Mouse (Mus musculus): Measurements from ENCODE around the gene Cidec. TPM values are rescaled to one million over a fixed set of nuclear protein-coding genes. Genes with fewer than 3 reads are reported as not detected.

The Cidec gene
- polyA plus RNA-seq, 1 experiment: 68.5 TPM

DNA sequence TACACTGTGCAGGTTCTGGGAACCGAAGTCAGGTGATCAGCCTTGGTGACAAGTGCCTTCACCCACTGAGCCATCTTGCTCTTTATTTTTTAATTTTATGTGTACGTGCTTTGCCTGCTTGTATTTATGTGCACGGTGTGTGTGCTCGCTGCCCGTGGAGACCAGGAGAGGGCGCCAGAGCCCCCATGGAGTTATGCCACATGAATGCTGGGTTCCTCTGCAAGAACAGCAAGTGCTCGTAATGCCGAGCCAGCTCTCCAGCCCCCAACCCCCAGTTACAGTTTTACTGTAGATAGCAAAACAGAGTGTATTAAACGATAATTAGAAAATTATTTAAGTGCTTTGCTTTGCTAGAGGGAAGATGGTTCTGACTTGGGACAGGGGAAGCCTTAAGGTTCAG, 28.9 kb downstream of the Cidec start:
- no peak for DNase-seq (ENCODE audit: low spot score)

- DNase-seq (ENCODE audit: low spot score): no peak
Measured at GRCm38 (mm10) chr6:113405483-113405882, 30.1 kb downstream of the Cidec start.

DNA sequence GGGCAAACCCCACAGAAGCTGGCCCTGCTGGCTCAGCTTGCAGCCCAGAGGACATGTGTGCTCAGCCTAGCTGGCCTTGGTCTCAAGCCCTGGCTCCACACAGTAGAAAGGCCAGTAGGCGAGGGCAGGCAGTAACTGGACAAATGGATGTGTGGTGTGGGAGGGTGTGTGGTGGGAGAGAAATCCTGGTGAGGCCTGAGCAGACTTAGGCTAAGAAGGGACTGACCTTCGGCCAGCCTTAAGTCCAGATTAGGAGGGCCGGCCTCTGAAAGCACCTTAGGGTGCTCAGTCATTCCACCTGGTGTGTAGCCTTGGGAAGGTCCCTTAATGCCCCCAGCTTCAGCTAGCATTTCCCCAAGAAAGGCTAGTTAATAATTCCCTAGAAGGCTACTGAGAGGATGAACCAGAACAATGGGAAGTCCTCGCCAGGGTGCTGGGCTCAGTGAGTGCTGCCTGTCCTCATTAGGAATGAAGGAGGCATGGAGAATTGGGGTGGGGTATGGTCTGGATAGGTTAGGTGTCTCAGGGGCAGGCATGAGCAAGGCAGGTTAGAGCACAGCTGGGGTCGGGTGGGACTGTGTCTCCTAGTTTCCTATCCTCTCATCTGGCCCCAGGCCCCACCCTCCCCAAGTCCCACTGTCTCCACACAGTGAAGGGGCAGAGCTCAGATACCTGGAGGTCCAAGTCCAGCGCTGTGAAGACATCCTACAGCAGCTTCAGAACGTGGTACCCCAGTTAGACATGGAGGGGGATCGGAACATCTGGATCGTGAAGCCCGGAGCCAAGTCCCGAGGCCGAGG, 30.7 kb downstream of the Cidec start:
- no peak for DNase-seq (ENCODE audit: low spot score)

DNA sequence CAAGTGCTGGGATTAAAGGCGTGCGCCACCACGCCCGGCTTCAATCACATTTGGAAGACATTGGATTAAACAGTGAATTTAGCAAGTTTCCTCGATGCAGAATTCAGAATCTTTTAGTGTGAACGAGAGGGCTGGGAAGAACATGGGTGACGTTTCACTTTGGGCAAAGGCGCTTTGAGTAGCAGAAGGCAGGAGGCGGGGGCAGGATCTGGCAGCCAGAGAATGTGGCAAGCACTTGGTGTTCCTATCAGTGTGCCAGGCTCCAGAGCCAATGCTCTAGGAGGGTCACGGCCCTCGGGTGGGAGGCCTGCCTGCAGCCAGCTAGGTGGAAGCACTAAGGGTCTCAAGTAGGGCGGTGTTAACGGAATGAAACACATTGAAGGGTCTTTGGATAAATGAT, 33.5 kb downstream of the Cidec start:
- no peak for DNase-seq (ENCODE audit: low spot score)

DNA sequence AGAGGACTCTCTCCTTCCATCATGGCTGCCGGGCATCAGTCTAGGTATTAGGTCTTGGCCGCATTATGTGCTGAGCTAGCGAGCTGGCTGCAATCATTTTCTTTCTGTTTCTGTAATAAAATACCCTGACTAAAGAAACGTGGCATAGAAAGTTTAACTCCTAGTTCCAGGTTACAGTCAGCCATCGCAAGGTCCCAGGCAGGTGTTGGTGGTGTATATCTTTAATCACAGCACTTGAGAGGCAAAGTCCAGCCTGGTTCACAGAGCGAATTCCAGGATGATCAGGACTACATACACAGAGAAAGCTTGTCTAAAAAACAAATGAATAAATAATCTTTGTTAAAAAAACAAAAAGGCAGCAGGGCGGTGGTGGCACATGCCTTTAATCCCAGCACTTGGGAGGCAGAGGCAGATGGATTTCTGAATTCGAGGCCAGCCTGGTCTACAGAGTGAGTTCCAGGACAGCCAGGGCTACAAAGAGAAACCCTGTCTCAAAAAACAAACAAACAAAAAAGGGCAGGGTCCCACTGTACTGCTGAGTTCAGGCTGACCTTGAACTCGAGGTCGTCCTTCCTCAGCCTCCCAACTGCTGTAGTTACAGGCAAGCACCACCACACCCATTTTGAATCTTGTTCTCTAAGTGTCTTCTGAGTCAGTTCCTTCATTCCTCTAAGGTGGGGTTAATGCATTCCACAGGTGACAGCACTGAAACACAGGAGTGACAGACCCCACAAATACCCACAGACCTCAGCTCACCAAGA, 39.1 kb downstream of the Cidec start:
- no peak for DNase-seq (ENCODE audit: low spot score)

- no peak for DNase-seq (ENCODE audit: low spot score)
Measured at GRCm38 (mm10) chr6:113395501-113395900, 40.1 kb downstream of the Cidec start.

DNA sequence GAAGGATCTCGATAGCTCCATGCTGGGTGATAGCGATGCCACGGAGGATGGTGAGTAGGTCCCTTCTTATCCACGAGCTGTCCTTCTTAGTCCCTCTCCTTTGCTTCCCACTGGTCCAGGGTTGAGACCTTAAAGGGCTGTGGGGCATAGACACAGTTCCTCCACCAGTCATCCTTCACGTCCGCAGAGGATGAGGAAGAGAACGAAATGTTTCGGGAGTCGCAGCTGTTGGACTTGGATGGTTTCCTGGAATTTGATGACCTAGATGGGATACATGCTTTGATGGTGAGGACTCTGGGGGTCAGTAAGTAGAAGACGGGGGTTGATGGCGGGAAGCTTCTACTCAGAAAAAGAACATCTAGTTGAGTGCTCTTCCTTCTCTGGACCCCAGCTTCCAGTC, 40.7 kb downstream of the Cidec start:
- DNase-seq (ENCODE audit: low spot score): no peak

- DNase-seq (ENCODE audit: low spot score): no peak
Measured at GRCm38 (mm10) chr6:113393951-113394350, 41.6 kb downstream of the Cidec start.

GRCm38 (mm10) chr6:113392387-113393071, 43.0 kb downstream of the Cidec start:
- peak; percentile 47 for DNase-seq (ENCODE audit: low spot score)

GRCm38 (mm10) chr6:113392015-113392386, 43.6 kb downstream of the Cidec start:
- no peak for DNase-seq (ENCODE audit: low spot score)

DNA sequence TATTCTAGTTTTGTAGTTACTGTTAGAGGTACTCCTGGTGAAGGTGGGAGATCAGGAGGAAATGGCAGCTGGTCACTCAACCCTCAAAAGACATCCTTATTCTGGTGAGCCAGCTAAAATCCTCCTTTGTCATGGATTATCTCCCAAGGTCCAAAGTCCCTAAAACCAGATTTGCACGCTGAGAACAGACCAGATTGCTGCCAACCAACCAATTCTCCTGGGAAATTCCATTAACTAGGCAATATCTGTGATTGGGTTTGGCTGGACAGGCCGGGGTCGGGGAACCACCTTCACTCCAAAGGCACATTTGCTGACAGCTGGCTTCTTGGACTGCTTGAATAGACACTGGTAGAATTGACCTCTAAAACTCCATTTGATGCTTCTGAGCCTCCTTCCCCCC, 44.8 kb downstream of the Cidec start:
- no peak for DNase-seq (ENCODE audit: low spot score)

- DNase-seq (ENCODE audit: low spot score): no peak
Measured at GRCm38 (mm10) chr6:113388960-113389359, 46.6 kb downstream of the Cidec start, which contains the start of gene Ttll3. TSS of gene Ttll3 (plus strand) at chr6:113389260.

DNA sequence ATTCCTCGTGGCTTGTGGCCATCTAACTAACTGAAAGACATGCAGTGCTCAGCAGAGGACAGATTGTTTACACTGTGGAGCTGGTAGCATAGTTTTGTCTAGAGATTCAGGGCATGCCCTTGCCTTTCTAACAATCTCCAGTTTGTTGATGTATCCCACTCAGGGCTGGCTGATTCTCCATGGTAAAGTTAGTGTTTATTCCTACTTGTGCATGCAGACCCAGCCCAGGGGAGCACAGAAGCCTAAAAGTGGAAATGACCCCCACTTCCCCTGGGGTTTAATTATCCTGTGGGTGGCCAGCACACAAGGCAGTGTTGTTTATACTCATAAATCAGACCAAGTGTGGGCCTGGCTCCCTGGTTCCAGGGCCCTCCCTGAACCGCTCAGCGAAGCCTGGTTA, 49.5 kb downstream of the Cidec start:
- no peak for DNase-seq (ENCODE audit: low spot score)

- no peak for DNase-seq (ENCODE audit: low spot score)
Measured at GRCm38 (mm10) chr6:113385160-113385714, 50.3 kb downstream of the Cidec start.

- no peak for DNase-seq (ENCODE audit: low spot score)
Measured at GRCm38 (mm10) chr6:113384351-113384927, 51.1 kb downstream of the Cidec start.

DNA sequence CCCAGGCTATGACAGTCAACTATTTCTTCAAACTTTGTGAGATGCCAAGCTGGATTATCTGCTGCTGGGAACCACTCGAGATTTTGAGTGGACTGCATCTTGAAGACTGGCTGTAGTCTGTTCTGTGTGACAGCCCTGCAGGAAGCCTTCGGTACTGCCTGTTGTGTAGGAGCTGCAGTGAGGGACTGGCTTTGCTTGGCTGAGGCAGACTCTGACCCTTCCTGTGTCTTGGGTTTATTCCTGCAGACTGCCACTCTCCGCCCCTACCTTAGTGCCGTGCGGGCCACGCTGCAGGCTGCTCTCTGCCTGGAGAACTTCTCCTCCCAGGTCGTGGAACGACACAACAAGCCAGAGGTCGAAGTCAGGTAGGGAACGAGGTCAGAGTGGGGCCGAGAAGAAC, 55.1 kb downstream of the Cidec start:
- DNase-seq (ENCODE audit: low spot score): no peak

DNA sequence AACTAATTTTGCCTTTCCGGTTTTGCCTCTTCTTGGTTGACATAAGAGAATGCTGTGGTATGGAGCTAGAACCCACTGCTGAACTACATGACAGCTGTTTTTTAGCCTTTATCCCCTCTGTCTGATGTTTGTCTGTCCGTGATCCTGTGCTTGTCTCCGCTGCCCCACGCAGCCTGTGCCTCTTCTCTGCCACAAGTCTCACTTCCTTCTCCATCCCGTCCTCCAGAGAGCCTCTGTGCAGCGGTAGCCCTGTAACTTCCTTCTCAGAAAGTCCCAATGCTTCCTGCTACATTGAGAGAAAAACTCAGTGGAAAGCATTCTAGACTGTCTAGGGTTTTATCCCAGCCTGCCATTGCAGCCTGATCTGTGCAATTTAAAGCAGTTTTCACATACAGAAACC, 56.3 kb downstream of the Cidec start:
- no peak for DNase-seq (ENCODE audit: low spot score)

- peak; percentile 87 for DNase-seq (ENCODE audit: low spot score)
Measured at GRCm38 (mm10) chr6:113377496-113378385, 57.8 kb downstream of the Cidec start, which contains the start of the genes Tada3 and Arpc4. TSS of gene Tada3 (minus strand) at chr6:113377883. TSS of gene Arpc4 (plus strand) at chr6:113378115.

DNA sequence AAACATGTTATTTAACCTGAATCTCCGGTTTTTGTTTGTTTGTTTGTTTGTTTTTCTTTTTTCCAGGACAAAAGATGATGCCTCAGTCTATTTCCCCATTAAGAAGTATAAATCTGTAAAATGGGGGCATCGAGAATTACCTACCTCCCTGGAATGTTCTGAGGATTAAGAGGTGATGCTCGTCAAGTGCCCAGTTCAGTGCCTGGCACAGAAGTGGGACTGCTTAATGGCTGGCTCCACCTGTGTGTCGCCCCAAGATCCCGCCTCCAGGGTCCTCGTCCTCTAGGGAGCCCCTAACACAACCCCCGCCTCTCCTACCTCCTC, 58.4 kb downstream of the Cidec start:
- no peak for DNase-seq (ENCODE audit: low spot score)

Measured in urinary bladder, adult 2 months (tissue).